Comparison of ENCODE assay signal across 8 mouse cellular contexts in genomic region chr9:71806422-71806805, GRCm38 (mm10). TPM values are rescaled to one million over a fixed set of nuclear protein-coding genes. Genes with fewer than 3 reads are reported as not detected.
DNase-seq lines count a peak whose midpoint lies in the region; ATAC-seq and TF ChIP-seq lines count a peak whose summit lies in the region.

No protein-coding gene starts in this region.

- TF ChIP-seq POLR2A in bone marrow macrophage, adult 2 months (IDR thresholded peaks at IDR 0.05; ENCODE audit: borderline replicate concordance, low read depth, low read length): no peak

- H3K9me3 ChIP-seq in forebrain, embryonic 11.5 days (ENCODE audit: control insufficient read depth, low read length): no peaks in the 10 kb centered on the region
- no peaks in the 10 kb centered on the region for H3K9me3 ChIP-seq in lung, embryonic 16.5 days (ENCODE audit: control insufficient read depth, low read length)

- H3K9ac ChIP-seq in forebrain, embryonic 11.5 days (ENCODE audit: low read length): no peak overlapping the region
- H3K9ac ChIP-seq in lung, embryonic 16.5 days (ENCODE audit: low read length): no peak overlapping the region

- WGBS in forebrain, embryonic 11.5 days: 7% methylated on average over 2 of the region's 2 CpGs
- 0% methylated on average over 2 of the region's 2 CpGs for WGBS in lung, embryonic 16.5 days

- no peak overlapping the region for H3K4me2 ChIP-seq in forebrain, embryonic 11.5 days (ENCODE audit: low read depth, low read length, severe bottlenecking)
- no peak overlapping the region for H3K4me2 ChIP-seq in lung, embryonic 16.5 days (ENCODE audit: low read depth, low read length)

- peak; percentile 85 for TF ChIP-seq CTCF in bone marrow macrophage, adult 2 months (IDR thresholded peaks at IDR 0.05; ENCODE audit: low read depth, low read length)

- no peaks in the 10 kb centered on the region for H3K27me3 ChIP-seq in forebrain, embryonic 11.5 days (ENCODE audit: control insufficient read depth, insufficient read depth, low read length)
- no peaks in the 10 kb centered on the region for H3K27me3 ChIP-seq in lung, embryonic 16.5 days (ENCODE audit: control insufficient read depth, insufficient read depth, low read depth, low read length)

- no peak overlapping the region for H3K4me3 ChIP-seq in bone marrow macrophage, adult 2 months (ENCODE audit: insufficient read depth, low read length)
- H3K4me3 ChIP-seq in forebrain, embryonic 11.5 days (ENCODE audit: low read depth, low read length): no peak overlapping the region
- no peak overlapping the region for H3K4me3 ChIP-seq in lung, embryonic 16.5 days (ENCODE audit: low read length)

- no peaks in the 10 kb centered on the region for H3K36me3 ChIP-seq in forebrain, embryonic 11.5 days (ENCODE audit: control insufficient read depth, insufficient read depth, low read length)
- H3K36me3 ChIP-seq in lung, embryonic 16.5 days (ENCODE audit: control insufficient read depth, insufficient read depth, low read length): no peaks in the 10 kb centered on the region

- ATAC-seq in forebrain, embryonic 11.5 days (replicated peaks; ENCODE audit: low FRiP score): 0 out of 2 replicates have a peak, but pooled peaks have one; percentile 46
- peak; percentile 75 for ATAC-seq in lung, embryonic 16.5 days (ENCODE audit: low read depth)

- intact Hi-C loops in heart, postnatal 10 days (cut with DNase I): loop anchor here (1.0 kb wide), 2 partner anchors 34 to 160 kb away; no protein-coding TSS in a partner anchor

- H3K4me1 ChIP-seq in bone marrow macrophage, adult 2 months (ENCODE audit: control insufficient read depth, insufficient read depth, low read length): peaks cover 8% of the 10 kb centered on the region
- no peaks in the 10 kb centered on the region for H3K4me1 ChIP-seq in forebrain, embryonic 11.5 days (replicated peaks; ENCODE audit: control insufficient read depth, insufficient read depth, low read length)
- H3K4me1 ChIP-seq in lung, embryonic 16.5 days (replicated peaks; ENCODE audit: control insufficient read depth, insufficient read depth, low read length): no peaks in the 10 kb centered on the region

- no peak overlapping the region for H3K27ac ChIP-seq in bone marrow macrophage, adult 2 months (ENCODE audit: insufficient read depth, low read depth, low read length)
- no peak overlapping the region for H3K27ac ChIP-seq in forebrain, embryonic 11.5 days (ENCODE audit: low read depth, low read length)
- H3K27ac ChIP-seq in lung, embryonic 16.5 days (ENCODE audit: low read length): no peak overlapping the region

- peak; percentile 21 for DNase-seq in CD4-positive helper T cell, adult 2 months (ENCODE audit: low read depth, low spot score)
- DNase-seq in forebrain, embryonic 11.5 days (ENCODE audit: low spot score): peak; percentile 83
- peak; percentile 85 to 93 for DNase-seq in heart, postnatal 10 days
- DNase-seq in layer of hippocampus, adult 18-20 months (ENCODE audit: low spot score in 2 of 2): peak; percentile 51 to 77
- DNase-seq in retina, postnatal 7 days (ENCODE audit: low read depth, low spot score): peak; percentile 70
- peak; percentile 82 for DNase-seq in thymus, postnatal 4 days

RNA-seq across cellular contexts. Expression of gene Cgnl1, which starts 35.0 kb away (rescaled TPM):
- 8.4 and 12.9 TPM in 2 replicates for polyA plus RNA-seq in bone marrow macrophage, adult 2 months (2012; ENCODE audit: insufficient read depth, insufficient read length, missing spikeins)
- 5.2 and 5.9 TPM in 2 replicates for polyA plus RNA-seq in forebrain, embryonic 11.5 days (2014; fragmentation: Nextera tagmentation; extraction: Ambion mirVana)
- total RNA-seq in heart, postnatal 10 days (2021): 10 to 100 TPM; 42.8 to 44.9 TPM
- total RNA-seq in layer of hippocampus, adult 18-20 months (2021): 1 to 10 TPM; 5.4 to 8.4 TPM
- 21.4 and 21.8 TPM in 2 replicates for polyA plus RNA-seq in lung, embryonic 16.5 days (2015; fragmentation: Nextera tagmentation; extraction: Ambion mirVana)

Comparison
In these comparisons a context has a peak if more than half of its experiments do, and no peak if none do; other contexts are left out.
1. DNase-seq: peak in every context shown above with its lines; median percentile 89 in heart, postnatal 10 days; 83 in forebrain, embryonic 11.5 days; 82 in thymus, postnatal 4 days; 70 in retina, postnatal 7 days; 64 in layer of hippocampus, adult 18-20 months; 21 in CD4-positive helper T cell, adult 2 months.